Mouse (Mus musculus) embryonic facial prominence, embryonic 12.5 days (tissue): ENCODE measurements around the gene Mxd4. TPM values are rescaled to one million over a fixed set of nuclear protein-coding genes. Genes with fewer than 3 reads are reported as not detected.

Experiments used
- ATAC-seq: fragments of 200-750 bp; cut with Nextera tagmentation; 2 replicates; pipeline ENCODE4 v1.8.0; 2017; ENCODE audit not compliant: insufficient number of reproducible peaks, insufficient read depth, low FRiP score, low TSS enrichment
- H3K27ac ChIP-seq: fragments of 300-500 bp; sonication (generic); 2 replicates; pipeline ENCODE4 v1.5.1; 2016; ENCODE audit warnings: mild to moderate bottlenecking
- H3K27me3 ChIP-seq: fragments of 300-500 bp; sonication (generic); 2 replicates; pipeline ENCODE4 v1.6.1; 2016; ENCODE audit warnings: mild to moderate bottlenecking, moderate library complexity
- H3K36me3 ChIP-seq: fragments of 300-500 bp; sonication (generic); 2 replicates; pipeline ENCODE4 v1.6.1; 2016; ENCODE audit warnings: mild to moderate bottlenecking
- H3K4me1 ChIP-seq: fragments of 300-500 bp; sonication (generic); 2 replicates; pipeline ENCODE4 v1.6.1; 2016
- H3K4me2 ChIP-seq: fragments of 300-500 bp; sonication (generic); replicated peaks from 2 replicates; pipeline ENCODE4 v1.6.1; 2016; ENCODE audit warnings: mild to moderate bottlenecking, moderate library complexity
- H3K4me3 ChIP-seq: fragments of 300-500 bp; sonication (generic); 2 replicates; pipeline ENCODE4 v1.5.1; 2016; ENCODE audit warnings: mild to moderate bottlenecking
- H3K9ac ChIP-seq: fragments of 300-500 bp; sonication (generic); 2 replicates; pipeline ENCODE4 v1.6.1; 2016; ENCODE audit warnings: mild to moderate bottlenecking, moderate library complexity
- H3K9me3 ChIP-seq: fragments of 300-500 bp; sonication (generic); 2 replicates; pipeline ENCODE4 v1.6.1; 2016; ENCODE audit warnings: mild to moderate bottlenecking, moderate library complexity
- WGBS: fragments of 180-500 bp; shearing (Covaris S2); methylation state at CpG from one replicate; pipeline ENCODE4 v1.1.7; 2016; 5-methylcytosine and 5-hydroxymethylcytosine counted together
- polyA plus RNA-seq: library from polyadenylated mRNA; unstranded; fragments of >200 nt; fragmentation: Nextera tagmentation; extraction: Ambion mirVana; gene quantifications from 2 replicates; pipeline ENCODE4 v1.2.1, GENCODE M21; 2016

The Mxd4 gene
- polyA plus RNA-seq, 1 experiment from 2014 or later = 39.8 TPM

DNA sequence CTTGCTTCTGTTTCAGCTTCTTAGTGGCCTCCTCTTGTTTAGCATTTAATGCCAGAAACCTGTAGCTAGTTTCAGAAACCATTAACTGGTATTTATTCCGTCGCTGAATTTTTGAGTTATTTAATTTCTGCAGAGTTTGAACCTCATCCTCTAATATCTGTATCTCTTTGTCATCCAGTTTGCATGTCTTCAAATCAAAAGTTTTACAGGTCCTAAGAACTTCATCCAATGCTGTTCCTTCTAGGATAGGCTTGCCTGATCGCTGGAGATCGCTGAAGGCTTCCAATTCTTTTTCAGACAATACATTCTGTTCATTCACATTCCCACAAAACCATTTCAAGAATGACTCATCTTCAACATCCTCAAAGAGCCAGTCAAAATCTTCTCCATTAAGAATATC, 19.7 kb downstream of the Mxd4 start:
- no peak for ATAC-seq
- Histone ChIP-seq H3K4me2 (peak overlapping the region; percentile 33), H3K27me3 (no peaks in the 10 kb centered on the region), H3K4me3 (no peak overlapping the region), H3K9ac (no peak overlapping the region), H3K27ac (no peak overlapping the region), H3K4me1 (peaks cover 17% of the 10 kb centered on the region; the same call in 1 of the 2 replicates), H3K9me3 (no peaks in the 10 kb centered on the region), H3K36me3 (peaks cover 6% of the 10 kb centered on the region; the same call in 1 of the 2 replicates)
- 81% methylated on average over 4 of the region's 4 CpGs for WGBS

DNA sequence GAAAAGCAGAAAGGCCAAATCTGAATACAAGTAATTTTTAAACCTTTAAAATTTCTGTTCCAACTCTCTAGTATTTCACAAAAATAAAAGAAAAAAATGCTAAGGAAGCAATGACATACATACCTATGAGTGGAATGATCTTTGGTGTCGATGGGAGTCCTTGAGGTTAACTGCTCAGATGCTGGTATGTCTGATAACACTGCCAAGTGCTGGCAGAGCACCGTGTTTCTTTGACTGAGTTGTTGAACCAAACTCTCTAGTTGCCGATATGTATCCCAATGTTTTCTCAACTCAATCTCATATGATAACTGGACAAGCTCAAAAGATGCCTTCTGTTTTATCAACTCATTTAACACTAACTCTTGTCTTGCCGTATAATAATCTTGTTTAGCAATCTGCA, 21.7 kb downstream of the Mxd4 start:
- Histone ChIP-seq H3K4me1 (peaks cover 17% of the 10 kb centered on the region; the same call in 1 of the 2 replicates), H3K27ac (no peak overlapping the region), H3K4me2 (no peak overlapping the region), H3K9me3 (no peaks in the 10 kb centered on the region), H3K9ac (no peak overlapping the region), H3K4me3 (no peak overlapping the region), H3K27me3 (no peaks in the 10 kb centered on the region), H3K36me3 (peaks cover 8% of the 10 kb centered on the region; the same call in 1 of the 2 replicates)
- no peak for ATAC-seq
- 88% methylated on average over 4 of the region's 4 CpGs for WGBS

DNA sequence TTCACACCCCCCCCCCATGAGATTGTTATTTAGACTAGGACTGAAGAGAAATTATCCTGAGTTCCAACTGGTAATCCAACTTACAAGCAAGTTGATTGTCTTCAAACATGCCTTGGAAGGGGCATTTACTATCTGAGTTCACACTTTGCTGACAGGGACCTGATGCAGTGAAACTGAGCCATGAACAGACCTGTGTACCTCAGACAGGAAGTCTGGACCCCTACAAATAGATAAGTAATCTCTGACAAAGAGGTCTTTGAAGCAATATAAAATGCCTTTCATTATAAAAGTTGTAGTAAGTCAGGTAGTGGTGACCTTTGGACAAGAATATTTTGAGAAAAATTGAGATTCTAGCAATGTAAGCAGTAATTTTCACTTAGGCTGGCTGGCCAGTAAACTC, 39.0 kb downstream of the Mxd4 start:
- no peak overlapping the region for H3K27ac ChIP-seq
- no peak overlapping the region for H3K4me3 ChIP-seq
- no peak for ATAC-seq
- H3K4me1 ChIP-seq = no peaks in the 10 kb centered on the region
- peaks cover 3% of the 10 kb centered on the region for H3K36me3 ChIP-seq
- H3K9ac ChIP-seq = no peak overlapping the region
- H3K27me3 ChIP-seq = no peaks in the 10 kb centered on the region
- no peak overlapping the region for H3K4me2 ChIP-seq
- no peaks in the 10 kb centered on the region for H3K9me3 ChIP-seq

DNA sequence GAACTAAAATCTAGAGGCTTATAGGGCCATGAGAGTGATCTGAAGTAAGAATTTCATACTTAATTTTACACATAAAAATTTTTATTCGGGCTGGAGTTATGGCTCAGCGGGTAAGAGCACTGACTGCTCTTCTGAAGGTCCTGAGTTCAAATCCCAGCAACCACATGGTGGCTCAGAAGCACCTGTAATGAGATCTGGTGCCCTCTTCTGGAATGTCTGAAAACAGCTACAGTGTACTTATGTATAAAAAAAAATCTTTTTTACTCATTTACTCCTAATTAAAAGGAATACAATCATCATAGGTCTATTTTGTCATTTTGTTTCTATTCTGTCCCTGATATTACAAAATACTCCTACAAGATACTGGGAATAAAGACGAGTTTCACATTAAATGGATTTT, 40.0 kb downstream of the Mxd4 start:
- Histone ChIP-seq H3K9me3 (no peaks in the 10 kb centered on the region), H3K4me2 (no peak overlapping the region), H3K9ac (no peak overlapping the region), H3K27ac (no peak overlapping the region), H3K4me1 (no peaks in the 10 kb centered on the region), H3K4me3 (no peak overlapping the region), H3K27me3 (no peaks in the 10 kb centered on the region), H3K36me3 (no peaks in the 10 kb centered on the region)
- ATAC-seq = no peak
- WGBS = 87% methylated on average over 3 of the region's 3 CpGs

DNA sequence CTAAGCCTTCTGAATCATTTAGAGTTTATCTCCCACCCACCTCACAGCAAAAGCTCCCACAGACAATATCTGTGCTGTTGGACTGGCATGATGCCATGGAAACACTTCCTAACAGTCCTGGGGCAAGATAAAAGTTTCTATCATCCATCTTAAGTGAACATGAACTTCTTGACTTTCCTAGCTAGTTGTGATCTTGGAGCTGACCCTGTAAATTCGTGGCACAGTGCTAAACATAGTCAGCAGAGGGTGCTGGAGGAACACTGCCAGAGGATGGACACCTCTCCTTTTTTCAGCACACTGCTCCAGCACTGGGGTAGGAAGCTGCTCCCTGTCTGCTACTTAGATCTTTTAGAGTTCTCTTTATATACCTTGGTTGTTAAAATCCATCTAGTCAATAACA, 47.8 kb downstream of the Mxd4 start:
- H3K9ac ChIP-seq = no peak overlapping the region
- H3K9me3 ChIP-seq = no peaks in the 10 kb centered on the region
- no peak overlapping the region for H3K4me3 ChIP-seq
- no peaks in the 10 kb centered on the region for H3K4me1 ChIP-seq
- no peak overlapping the region for H3K4me2 ChIP-seq
- no peaks in the 10 kb centered on the region for H3K27me3 ChIP-seq
- no peaks in the 10 kb centered on the region for H3K36me3 ChIP-seq
- no peak overlapping the region for H3K27ac ChIP-seq
- WGBS = 0% methylated on average over 1 of the region's 1 CpGs
- ATAC-seq = no peak

DNA sequence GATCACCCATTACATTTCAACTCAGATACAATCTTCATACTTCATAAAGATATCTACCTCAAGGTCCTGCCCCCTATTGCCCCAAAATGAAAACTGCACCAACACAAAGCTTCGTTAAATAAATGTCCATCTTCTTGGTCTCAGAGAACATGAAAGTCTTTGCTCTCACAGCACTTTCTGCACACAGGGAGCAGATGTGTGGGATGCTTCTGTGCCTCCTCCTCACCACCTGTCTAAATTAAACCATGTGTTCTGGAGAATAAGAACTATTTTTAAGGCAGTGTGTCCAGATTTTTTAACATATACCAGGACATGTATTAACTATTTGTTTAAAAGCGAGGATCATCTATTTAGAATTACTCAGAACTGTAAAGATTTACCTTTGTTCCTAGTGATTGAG, 54.8 kb downstream of the Mxd4 start:
- Histone ChIP-seq H3K4me3 (no peak overlapping the region), H3K36me3 (no peaks in the 10 kb centered on the region), H3K4me1 (no peaks in the 10 kb centered on the region), H3K9ac (no peak overlapping the region), H3K9me3 (no peaks in the 10 kb centered on the region), H3K27me3 (no peaks in the 10 kb centered on the region), H3K4me2 (no peak overlapping the region), H3K27ac (no peak overlapping the region)
- no peak for ATAC-seq
- WGBS = 75% methylated on average over 2 of the region's 2 CpGs

DNA sequence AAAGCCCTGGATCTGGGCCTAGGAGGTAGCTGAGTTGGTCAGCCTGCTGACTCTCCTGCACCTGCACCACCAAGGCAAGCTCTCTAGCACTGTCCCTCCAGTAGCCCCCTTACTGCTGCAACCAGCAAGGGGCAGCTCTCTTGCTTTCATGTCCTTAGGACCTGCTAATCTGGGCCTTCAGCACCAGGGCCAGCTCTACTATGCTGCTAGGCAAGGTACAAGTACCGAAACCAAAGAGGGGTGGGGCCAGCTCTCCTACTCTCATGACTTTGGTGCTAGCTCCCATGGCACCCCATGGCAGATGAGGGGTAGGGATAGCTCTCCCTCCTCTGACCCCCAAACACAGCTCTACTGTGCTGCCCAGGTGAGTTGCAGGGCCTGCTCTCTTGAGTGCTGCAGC, 63.4 kb downstream of the Mxd4 start:
- no peaks in the 10 kb centered on the region for H3K27me3 ChIP-seq
- H3K4me3 ChIP-seq = no peak overlapping the region
- H3K36me3 ChIP-seq = no peaks in the 10 kb centered on the region
- no peak overlapping the region for H3K4me2 ChIP-seq
- H3K9ac ChIP-seq = no peak overlapping the region
- WGBS = 33% methylated on average over 1 of the region's 1 CpGs
- no peaks in the 10 kb centered on the region for H3K9me3 ChIP-seq
- H3K27ac ChIP-seq = no peak overlapping the region
- no peak for ATAC-seq
- H3K4me1 ChIP-seq = no peaks in the 10 kb centered on the region

Other genes starting within 250 kb of the Mxd4 start
- gene Gm1673, start 204.3 kb downstream of the Mxd4 start, polyA plus RNA-seq = 213 and 239 TPM in 2 replicates
- gene Nat8l, start 191.7 kb downstream of the Mxd4 start, polyA plus RNA-seq = 0.34 and 0.41 TPM in 2 replicates
- 0.64 and 1.2 TPM in 2 replicates for gene Poln, start 18.3 kb downstream of the Mxd4 start, polyA plus RNA-seq
- 39.2 and 45.1 TPM in 2 replicates for gene Haus3, start 18.2 kb downstream of the Mxd4 start, polyA plus RNA-seq
- gene Zfyve28, start 100.7 kb upstream of the Mxd4 start, polyA plus RNA-seq = 1.5 and 2.4 TPM in 2 replicates
- not detected in 2 replicates for gene Cfap99, start 100.9 kb upstream of the Mxd4 start, polyA plus RNA-seq
- 170 and 179 TPM in 2 replicates for gene Rnf4, start 148.6 kb upstream of the Mxd4 start, polyA plus RNA-seq
- 15.8 and 15.9 TPM in 2 replicates for gene Fam193a, start 182.2 kb upstream of the Mxd4 start, polyA plus RNA-seq